22 mouse cellular contexts compared by ENCODE assay signal in genomic region chr10:113592126-113592525, GRCm38 (mm10).
A peak's percentile ranks its signal among the peaks of the same experiment; 100 is the strongest.
DNase-seq lines count a peak whose midpoint lies in the region; ATAC-seq lines count a peak whose summit lies in the region.
"Had no signal": no experiment of that assay in that cellular context is flagged by ENCODE, and none has a peak within 500 bp of the region (broad histone marks: within the 10 kb centered on the region; RNA-seq: fewer than 3 reads in every experiment).

No protein-coding gene starts in this region.

- H3K9me3 ChIP-seq in midbrain, embryonic 14.5 days (ENCODE audit: control insufficient read depth, low read length), result peaks cover 4% of the 10 kb centered on the region; the same call in 1 of the 2 replicates
- no peaks in the 10 kb centered on the region for H3K9me3 ChIP-seq in midbrain, embryonic 10.5 days (replicated peaks)
- H3K9me3 ChIP-seq in kidney, embryonic 16.5 days (ENCODE audit: low read length), result no peaks in the 10 kb centered on the region
- H3K9me3 ChIP-seq: embryonic facial prominence, embryonic 13.5 days; forebrain, embryonic 10.5 days; forebrain, embryonic 15.5 days; heart, embryonic 10.5 days; hindbrain, embryonic 12.5 days; hindbrain, embryonic 15.5 days had no signal

- no peaks in the 10 kb centered on the region for H3K4me1 ChIP-seq in midbrain, embryonic 14.5 days (ENCODE audit: control insufficient read depth, insufficient read depth, low read length)
- no peaks in the 10 kb centered on the region for H3K4me1 ChIP-seq in midbrain, embryonic 10.5 days
- H3K4me1 ChIP-seq in kidney, embryonic 16.5 days (ENCODE audit: insufficient read depth, low read length), result no peaks in the 10 kb centered on the region
- H3K4me1 ChIP-seq: embryonic facial prominence, embryonic 13.5 days; forebrain, embryonic 10.5 days; forebrain, embryonic 15.5 days; heart, embryonic 10.5 days; hindbrain, embryonic 12.5 days; hindbrain, embryonic 15.5 days had no signal

- H3K4me2 ChIP-seq in midbrain, embryonic 14.5 days (ENCODE audit: low read length), result no peak overlapping the region
- no peak overlapping the region for H3K4me2 ChIP-seq in kidney, embryonic 16.5 days (replicated peaks; ENCODE audit: low read depth, low read length)
- H3K4me2 ChIP-seq: embryonic facial prominence, embryonic 13.5 days; forebrain, embryonic 15.5 days; hindbrain, embryonic 12.5 days; hindbrain, embryonic 15.5 days had no signal

- 78% methylated on average over 2 of the region's 2 CpGs for WGBS in midbrain, embryonic 14.5 days
- 85% methylated on average over 2 of the region's 2 CpGs for WGBS in midbrain, embryonic 10.5 days
- WGBS in kidney, embryonic 16.5 days, result 81% methylated on average over 2 of the region's 2 CpGs

- no peaks in the 10 kb centered on the region for H3K27me3 ChIP-seq in midbrain, embryonic 14.5 days (ENCODE audit: control insufficient read depth, insufficient read depth, low read length)
- no peaks in the 10 kb centered on the region for H3K27me3 ChIP-seq in midbrain, embryonic 10.5 days (ENCODE audit: low read depth, poor library complexity, severe bottlenecking)
- no peaks in the 10 kb centered on the region for H3K27me3 ChIP-seq in kidney, embryonic 16.5 days (ENCODE audit: insufficient read depth, low read length)
- H3K27me3 ChIP-seq: embryonic facial prominence, embryonic 13.5 days; forebrain, embryonic 15.5 days; hindbrain, embryonic 12.5 days; hindbrain, embryonic 15.5 days had no signal

- H3K36me3 ChIP-seq in midbrain, embryonic 14.5 days (ENCODE audit: control insufficient read depth, insufficient read depth, low read length), result no peaks in the 10 kb centered on the region
- H3K36me3 ChIP-seq in midbrain, embryonic 10.5 days, result no peaks in the 10 kb centered on the region
- no peaks in the 10 kb centered on the region for H3K36me3 ChIP-seq in kidney, embryonic 16.5 days (ENCODE audit: insufficient read depth, low read length)
- H3K36me3 ChIP-seq: embryonic facial prominence, embryonic 13.5 days; forebrain, embryonic 10.5 days; forebrain, embryonic 15.5 days; heart, embryonic 10.5 days; hindbrain, embryonic 12.5 days; hindbrain, embryonic 15.5 days had no signal

- H3K9ac ChIP-seq in midbrain, embryonic 14.5 days (replicated peaks; ENCODE audit: low read length), result no peak overlapping the region
- H3K9ac ChIP-seq in kidney, embryonic 16.5 days (replicated peaks; ENCODE audit: low read length), result no peak overlapping the region
- H3K9ac ChIP-seq: embryonic facial prominence, embryonic 13.5 days; forebrain, embryonic 15.5 days; hindbrain, embryonic 12.5 days; hindbrain, embryonic 15.5 days had no signal

- peak; percentile 8 for DNase-seq in midbrain, embryonic 14.5 days
- no peak for DNase-seq in midbrain, embryonic 10.5 days (ENCODE audit: low spot score)
- DNase-seq in brain, adult 2 months (ENCODE audit: low read depth, low spot score), result peak; percentile 7
- peak; percentile 89 for DNase-seq in retina, embryonic 14.5 days (ENCODE audit: low spot score)
- no peak for DNase-seq in gastrocnemius, postnatal 10 days
- DNase-seq: adrenal gland, adult 8-10 months; adrenal gland, postnatal 25 days; cerebellum, adult 11 months; cerebellum, adult 2 months; cerebellum, adult 9-11 months; cerebellum, postnatal 25 days; gastrocnemius, postnatal 36 days; heart, adult 2 months had no signal

- H3K4me3 ChIP-seq in midbrain, embryonic 14.5 days (replicated peaks; ENCODE audit: low read depth, low read length), result no peak overlapping the region
- no peak overlapping the region for H3K4me3 ChIP-seq in midbrain, embryonic 10.5 days
- no peak overlapping the region for H3K4me3 ChIP-seq in kidney, embryonic 16.5 days (ENCODE audit: low read length)
- H3K4me3 ChIP-seq: embryonic facial prominence, embryonic 13.5 days; forebrain, embryonic 10.5 days; forebrain, embryonic 15.5 days; heart, adult 2 months; heart, embryonic 10.5 days; hindbrain, embryonic 12.5 days; hindbrain, embryonic 15.5 days had no signal

- no peak overlapping the region for H3K27ac ChIP-seq in midbrain, embryonic 14.5 days (replicated peaks; ENCODE audit: low read depth, low read length)
- no peak overlapping the region for H3K27ac ChIP-seq in midbrain, embryonic 10.5 days (replicated peaks)
- H3K27ac ChIP-seq in kidney, embryonic 16.5 days (ENCODE audit: low read length), result no peak overlapping the region
- H3K27ac ChIP-seq: embryonic facial prominence, embryonic 13.5 days; forebrain, embryonic 10.5 days; forebrain, embryonic 15.5 days; heart, adult 2 months; heart, embryonic 10.5 days; hindbrain, embryonic 12.5 days; hindbrain, embryonic 15.5 days had no signal

- ATAC-seq in midbrain, embryonic 14.5 days (ENCODE audit: low FRiP score, low TSS enrichment), result no peak
- no peak for ATAC-seq in kidney, embryonic 16.5 days (ENCODE audit: low FRiP score, low TSS enrichment)
- ATAC-seq: activated CD4-positive, CD25-positive, alpha-beta regulatory T cell, adult 4 months; CD4-positive, CD25-positive, alpha-beta regulatory T cell, adult 4 months; forebrain, embryonic 15.5 days had no signal

Comparison
In these comparisons a context has a peak if more than half of its experiments do, and no peak if none do; other contexts are left out.
1. DNase-seq: peak in midbrain, embryonic 14.5 days (single experiment), brain, adult 2 months (single experiment) and retina, embryonic 14.5 days (single experiment); none in midbrain, embryonic 10.5 days (single experiment) and gastrocnemius, postnatal 10 days (single experiment).